Mouse (Mus musculus) cortical plate, adult 2 months (tissue): ENCODE data around the gene Ehbp1.

Experiments used
- CTCF ChIP-seq: fragments of 200-500 bp; IDR thresholded peaks from 2 replicates; pipeline ENCODE4 v1.5.1; 2011; ENCODE audit warnings: mild to moderate bottlenecking, control low read depth, low read length; ENCODE audit not compliant: insufficient read depth; ENCODE audit errors: extremely low read depth
- POLR2A ChIP-seq: fragments of 200-500 bp; IDR thresholded peaks from 2 replicates; pipeline ENCODE4 v1.6.1; 2011; ENCODE audit warnings: mild to moderate bottlenecking, low read length, control low read depth; ENCODE audit not compliant: insufficient read depth; ENCODE audit errors: extremely low read depth

DNA sequence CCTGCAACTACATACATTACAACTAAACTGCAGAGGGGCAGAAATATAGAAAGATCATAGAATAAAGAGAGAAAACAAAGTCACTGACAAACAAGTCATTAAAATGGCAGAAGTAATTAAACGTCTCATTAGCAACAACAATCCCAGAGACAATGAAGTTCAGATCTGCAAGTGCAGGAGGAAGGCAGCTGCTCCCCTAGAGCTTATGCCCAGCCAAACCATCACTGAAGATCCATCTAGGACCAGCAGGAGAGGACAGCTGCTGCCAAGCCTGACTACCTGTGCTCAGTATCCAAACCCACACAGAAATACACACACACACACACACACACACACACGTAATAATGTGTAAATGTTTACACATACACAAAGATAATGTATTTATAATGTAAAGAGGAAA lies 92.7 kb downstream of the Ehbp1 start:
- TF ChIP-seq POLR2A (no peak), CTCF (no peak)
